Mouse (Mus musculus) adipocyte (in vitro differentiated cells): ENCODE results near the gene Gas6.

ENCODE experiments used
- DNase-seq: peaks from one replicate; pipeline ENCODE4 v3.0.0-alpha.2; 2016; ENCODE audit warnings: low spot score

Gas6 gene

GRCm38 (mm10) chr8:13461085-13461765 is 33.1 kb downstream of the Gas6 start:
- peak; percentile 48 for DNase-seq

DNA sequence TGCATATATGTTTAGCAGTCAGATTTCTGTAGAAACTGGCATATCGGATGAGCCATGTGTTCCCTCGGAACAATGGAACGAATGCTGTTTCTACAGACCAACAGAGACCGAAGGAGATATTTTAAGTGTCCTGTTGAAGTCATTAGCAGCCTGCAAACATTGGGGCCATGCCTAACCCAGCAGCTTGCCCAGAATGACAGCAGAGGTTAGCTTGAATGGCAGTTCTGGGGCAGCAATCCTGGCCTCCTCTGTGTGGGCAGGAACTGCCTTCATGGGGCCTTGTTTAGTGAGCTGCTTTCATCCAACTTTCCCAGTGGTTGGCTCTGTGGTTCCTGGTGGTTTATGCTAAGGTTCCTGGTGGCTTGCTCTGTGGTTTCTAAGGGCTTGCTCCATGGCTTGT is 34.9 kb downstream of the Gas6 start:
- peak; percentile 62 for DNase-seq

GRCm38 (mm10) chr8:13455295-13455694 is 39.0 kb downstream of the Gas6 start:
- DNase-seq = peak; percentile 83

- DNase-seq = no peak
Measured at GRCm38 (mm10) chr8:13454341-13455113, 39.8 kb downstream of the Gas6 start.

DNA sequence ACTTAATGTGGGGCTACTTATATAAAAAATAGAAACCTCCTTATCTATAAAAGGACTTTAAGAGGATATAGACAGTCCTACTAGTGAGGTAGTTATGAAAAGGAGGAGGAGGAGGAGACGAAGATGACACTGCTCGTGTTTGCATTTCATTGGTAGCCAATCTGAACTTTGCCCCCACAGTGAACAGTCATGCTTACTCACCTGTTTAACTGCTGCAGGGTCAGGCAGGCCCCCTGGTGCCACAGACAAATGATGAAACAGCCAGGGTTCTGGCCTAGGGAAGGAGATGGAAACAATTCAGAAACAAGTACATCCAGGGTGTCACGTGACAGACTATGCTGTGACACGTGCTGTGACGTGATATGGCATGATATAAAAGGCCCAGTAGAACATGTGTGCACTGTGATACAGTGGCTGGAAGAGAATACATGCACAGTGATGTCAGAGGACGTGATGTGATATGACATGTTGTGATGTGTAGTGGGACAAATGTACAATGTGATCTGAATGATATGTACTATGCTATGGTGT is 42.5 kb downstream of the Gas6 start:
- no peak for DNase-seq

DNA sequence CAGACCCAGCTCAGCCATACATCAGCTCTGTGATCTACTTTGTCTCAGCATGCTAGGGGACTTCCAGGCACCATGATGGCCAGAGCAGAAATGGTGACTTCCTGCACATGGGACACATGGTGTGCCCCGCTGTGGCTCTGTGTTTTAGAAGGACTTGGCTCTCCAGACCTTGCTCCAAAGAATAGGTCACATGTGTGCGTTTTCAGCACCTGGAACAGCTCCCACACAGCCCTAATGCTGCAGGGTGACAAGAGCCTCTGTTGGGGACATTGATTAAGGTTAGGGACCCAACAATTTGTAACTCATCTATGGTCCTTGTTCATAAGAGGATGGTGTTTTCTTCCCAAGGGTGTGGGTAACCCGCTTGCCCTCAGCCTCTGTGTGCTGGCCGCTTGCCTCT is 46.1 kb downstream of the Gas6 start:
- DNase-seq = peak; percentile 81

GRCm38 (mm10) chr8:13446456-13446855 is 47.8 kb downstream of the Gas6 start:
- DNase-seq = no peak

- no peak for DNase-seq
Measured at GRCm38 (mm10) chr8:13442152-13442551, 52.1 kb downstream of the Gas6 start.

DNA sequence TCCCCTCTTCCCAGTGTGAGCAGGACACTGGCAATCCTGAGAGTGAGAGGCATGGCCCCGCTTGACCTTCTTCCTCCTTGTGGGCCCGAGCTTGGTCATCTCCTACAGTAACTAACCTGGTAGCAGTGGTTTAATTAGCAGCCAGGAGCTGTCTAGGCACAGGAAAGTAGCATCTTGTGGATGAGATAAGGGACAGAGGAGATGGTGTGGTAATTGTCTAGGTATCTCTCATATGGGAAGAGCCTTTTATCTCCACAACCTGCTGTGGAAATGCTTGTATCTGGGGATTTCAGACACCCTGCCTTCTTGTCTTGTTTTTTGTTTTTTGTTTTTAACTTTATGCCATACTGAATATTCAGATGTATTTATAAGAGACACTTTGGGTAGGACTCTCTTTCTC is 56.8 kb downstream of the Gas6 start:
- DNase-seq = no peak

DNA sequence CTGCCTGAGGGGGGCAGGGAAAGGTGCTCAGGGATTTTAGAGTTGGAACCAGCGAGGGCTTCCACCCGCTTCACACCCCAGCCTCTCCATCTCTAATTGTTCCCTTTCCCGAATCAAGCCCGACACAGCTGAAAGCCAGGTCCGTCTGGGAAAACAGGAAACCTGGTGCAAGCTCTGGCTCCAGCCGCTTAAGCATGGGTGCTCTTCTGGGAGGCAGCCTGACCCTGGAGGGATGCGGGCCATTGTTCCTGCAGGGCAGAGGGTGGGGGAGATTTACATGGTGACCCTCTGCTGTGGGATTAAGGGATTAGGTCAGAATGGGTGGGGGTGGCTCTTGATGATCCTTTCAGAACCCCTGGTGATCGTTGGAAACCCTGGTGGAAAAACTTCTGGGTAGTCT is 58.2 kb downstream of the Gas6 start:
- no peak for DNase-seq

- no peak for DNase-seq
Measured at GRCm38 (mm10) chr8:13434889-13435288, 59.4 kb downstream of the Gas6 start, which contains the start of gene Tmem255b. Gene Tmem255b (plus strand): TSS chr8:13435189.

DNA sequence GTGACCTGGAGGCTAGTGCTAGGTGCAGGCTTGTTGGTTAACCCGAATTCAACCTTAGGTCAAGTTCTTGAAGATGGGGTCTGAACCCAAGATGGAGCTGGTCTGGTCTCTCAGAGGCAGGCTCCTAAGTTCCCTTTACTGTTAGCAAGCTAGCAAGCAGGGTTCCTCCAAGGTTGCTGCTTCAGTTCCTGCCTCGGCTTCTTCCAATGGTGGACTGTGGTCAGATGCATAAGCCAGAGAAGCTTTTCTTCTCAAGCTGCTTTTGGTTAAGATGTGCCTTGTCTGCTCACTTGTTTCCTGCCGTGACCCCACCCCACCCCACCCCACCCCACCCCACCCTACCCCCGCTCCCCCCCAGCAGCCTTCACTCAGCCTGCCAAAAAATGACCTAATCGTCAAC is 61.2 kb downstream of the Gas6 start:
- no peak for DNase-seq

DNA sequence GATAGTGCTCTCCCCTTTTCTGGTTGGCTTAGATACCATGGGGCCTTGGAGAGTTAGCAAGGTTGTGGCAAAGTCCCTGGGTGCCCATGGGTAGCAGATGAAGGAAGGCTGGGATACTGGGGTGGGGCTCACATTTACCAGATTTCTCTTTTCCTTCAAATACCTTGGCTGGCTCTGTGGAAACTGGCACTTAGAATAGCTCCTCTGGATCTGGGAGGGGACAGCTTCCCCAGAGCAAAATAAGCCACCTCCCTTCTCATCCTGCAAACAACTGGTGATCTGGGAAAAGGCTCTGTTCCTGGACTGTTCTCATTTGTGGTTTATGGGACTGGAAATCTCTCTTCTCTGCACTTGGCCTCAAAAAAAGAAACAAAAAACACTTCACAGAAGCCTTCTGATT is 63.4 kb downstream of the Gas6 start:
- DNase-seq = no peak

DNA sequence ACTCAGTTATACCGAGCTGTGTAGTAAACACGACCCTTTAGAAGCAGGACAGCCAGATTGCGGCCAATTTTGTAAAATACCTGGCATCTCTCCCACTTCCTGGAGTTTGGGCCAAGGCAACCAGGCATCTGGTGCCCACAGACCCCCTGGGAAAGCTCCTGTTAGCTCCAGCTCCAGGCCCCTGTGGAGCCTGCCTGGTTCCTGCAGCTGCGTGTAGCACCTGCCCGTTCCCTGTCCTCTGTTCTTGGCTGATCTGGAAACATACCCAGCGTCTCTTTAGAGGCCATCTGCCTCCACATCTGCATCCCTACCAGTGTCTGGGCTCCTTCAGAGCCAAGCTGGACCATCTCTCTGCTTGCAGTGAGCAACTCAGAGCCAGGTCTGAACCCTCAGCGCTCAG is 63.9 kb downstream of the Gas6 start:
- no peak for DNase-seq

DNA sequence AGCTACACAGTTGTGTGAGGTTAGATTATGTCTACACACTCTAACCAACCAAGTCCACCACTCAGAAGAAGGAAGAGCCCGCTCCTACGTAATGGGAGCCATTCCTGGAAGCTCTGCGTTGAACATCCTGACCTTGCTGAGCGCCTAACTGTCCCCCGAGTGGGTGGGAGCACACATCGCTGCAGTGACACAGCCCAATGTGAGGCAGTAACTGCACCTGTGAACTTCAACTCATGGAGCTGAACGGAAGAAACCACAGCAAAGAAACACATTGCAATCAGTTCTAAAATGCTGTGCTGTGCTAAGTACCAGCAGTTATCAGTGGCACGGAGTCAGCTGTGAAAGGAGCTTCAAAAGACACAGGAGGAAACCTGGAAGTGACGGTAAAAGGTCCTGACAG is 66.1 kb downstream of the Gas6 start:
- no peak for DNase-seq

DNA sequence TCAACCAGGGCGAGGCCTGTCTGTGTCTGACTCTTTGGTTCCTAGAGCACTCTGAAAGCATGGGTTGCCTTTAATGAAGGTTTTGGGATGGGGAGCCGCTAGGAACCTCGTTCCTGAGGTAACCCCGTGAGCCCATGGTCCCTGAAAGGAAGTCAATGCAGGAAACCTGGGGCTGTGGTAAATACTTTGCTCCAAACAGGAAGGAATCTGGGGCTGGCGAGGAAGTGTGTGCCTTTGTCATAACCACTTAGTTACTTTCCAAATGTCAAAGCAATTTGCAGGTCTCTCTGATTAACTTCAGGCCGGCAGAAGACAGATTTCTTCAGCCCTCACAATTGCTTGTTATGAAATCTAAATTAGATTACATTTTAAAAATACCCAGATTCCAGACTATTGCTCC is 66.9 kb downstream of the Gas6 start:
- DNase-seq = no peak

GRCm38 (mm10) chr8:13420970-13421369 is 73.3 kb downstream of the Gas6 start:
- DNase-seq = no peak

GRCm38 (mm10) chr8:13419111-13419639 is 75.1 kb downstream of the Gas6 start:
- peak; percentile 55 for DNase-seq

GRCm38 (mm10) chr8:13415879-13416278 is 78.4 kb downstream of the Gas6 start:
- no peak for DNase-seq
